Mouse (Mus musculus) forebrain, postnatal 0 days (tissue): ENCODE measurements at regions not wholly inside any gene's neighbourhood (a gene's known extent, or its start where the extent isn't known, plus 50 kb on each side); places are given as distances from the start of the nearest gene placed in this dataset.

Experiments used
- ATAC-seq: fragments of 200-750 bp; cut with Nextera tagmentation; 2 replicates; pipeline ENCODE4 v1.8.0; 2017; ENCODE audit warnings: mild to moderate bottlenecking, moderate library complexity
- DNase-seq: peaks from one replicate; pipeline ENCODE4 v3.0.0-alpha.2; 2015
- H3K27ac ChIP-seq: fragments of 300-500 bp; sonication (generic); 2 replicates; pipeline ENCODE4 v1.5.1; 2014; ENCODE audit warnings: low read depth, mild to moderate bottlenecking, antibody characterized with exemption, low read length, moderate library complexity, mixed read lengths
- H3K27me3 ChIP-seq: fragments of 300-500 bp; sonication (generic); 2 replicates; pipeline ENCODE4 v1.6.1; 2014; ENCODE audit warnings: mild to moderate bottlenecking, low read length, mixed read lengths; ENCODE audit not compliant: insufficient read depth
- H3K36me3 ChIP-seq: fragments of 300-500 bp; sonication (generic); 2 replicates; pipeline ENCODE4 v1.6.1; 2014; ENCODE audit warnings: mild to moderate bottlenecking, moderate library complexity; ENCODE audit not compliant: insufficient read depth
- H3K4me1 ChIP-seq: fragments of 300-500 bp; sonication (generic); 2 replicates; pipeline ENCODE4 v1.6.1; 2014; ENCODE audit warnings: antibody characterized with exemption; ENCODE audit not compliant: insufficient read depth
- H3K4me2 ChIP-seq: fragments of 300-500 bp; sonication (generic); 2 replicates; pipeline ENCODE4 v1.6.1; 2014; ENCODE audit warnings: low read depth, mild to moderate bottlenecking, moderate library complexity
- H3K4me3 ChIP-seq: fragments of 300-500 bp; sonication (generic); 2 replicates; pipeline ENCODE4 v1.5.1; 2014; ENCODE audit warnings: low read depth, low read length, mixed read lengths
- H3K9ac ChIP-seq: fragments of 300-500 bp; sonication (generic); 2 replicates; pipeline ENCODE4 v1.6.1; 2014; ENCODE audit warnings: mild to moderate bottlenecking
- H3K9me3 ChIP-seq: fragments of 300-500 bp; sonication (generic); 2 replicates; pipeline ENCODE4 v1.6.1; 2016; ENCODE audit warnings: low read length
- CTCF ChIP-seq: sonication (generic); IDR thresholded peaks from 2 replicates; pipeline ENCODE4 v1.5.1; 2016; ENCODE audit warnings: antibody characterized with exemption, control low read depth, low read depth
- WGBS: fragments of 180-500 bp; shearing (Covaris S2); extraction: QIAGEN DNeasy Blood & Tissue Kit; methylation state at CpG from one replicate; pipeline ENCODE4 v1.1.7; 2014; 5-methylcytosine and 5-hydroxymethylcytosine counted together

GRCm38 (mm10) chr7:49687658-49688376 lies 51.2 kb upstream of the Dbx1 start:
- WGBS: 22% methylated on average over 10 of the region's 10 CpGs

GRCm38 (mm10) chr7:49686992-49687391 lies 50.3 kb upstream of the Dbx1 start:
- Histone ChIP-seq H3K36me3 (no peaks in the 10 kb centered on the region), H3K9me3 (no peaks in the 10 kb centered on the region), H3K9ac (no peak overlapping the region), H3K4me2 (no peak overlapping the region), H3K27me3 (peaks cover 56% of the 10 kb centered on the region), H3K4me1 (no peaks in the 10 kb centered on the region), H3K27ac (no peak overlapping the region), H3K4me3 (no peak overlapping the region)
- WGBS: 10% methylated on average over 11 of the region's 11 CpGs
- DNase-seq (no peak), ATAC-seq (no peak)
- TF ChIP-seq CTCF: no peak

More at GRCm38 (mm10) chr7:49687658-49688376, 51.2 kb upstream of the Dbx1 start:
- H3K4me3 ChIP-seq: no peak overlapping the region
- DNase-seq (no peak), ATAC-seq (no peak)
- no peak overlapping the region for H3K9ac ChIP-seq
- TF ChIP-seq CTCF: no peak
- no peaks in the 10 kb centered on the region for H3K9me3 ChIP-seq
- H3K4me1 ChIP-seq: no peaks in the 10 kb centered on the region
- H3K27me3 ChIP-seq: peaks cover 56% of the 10 kb centered on the region
- no peak overlapping the region for H3K4me2 ChIP-seq
- H3K27ac ChIP-seq: no peak overlapping the region
- H3K36me3 ChIP-seq: no peaks in the 10 kb centered on the region
